Mouse (Mus musculus): ENCODE measurements around the gene Artn. TPM values are rescaled to one million over a fixed set of nuclear protein-coding genes. Genes with fewer than 3 reads are reported as not detected.
A peak's percentile ranks its signal among the peaks of the same experiment; 100 is the strongest.

The Artn gene
- polyA plus RNA-seq, 1 experiment from 2014 or later, result 7.0 TPM

DNA sequence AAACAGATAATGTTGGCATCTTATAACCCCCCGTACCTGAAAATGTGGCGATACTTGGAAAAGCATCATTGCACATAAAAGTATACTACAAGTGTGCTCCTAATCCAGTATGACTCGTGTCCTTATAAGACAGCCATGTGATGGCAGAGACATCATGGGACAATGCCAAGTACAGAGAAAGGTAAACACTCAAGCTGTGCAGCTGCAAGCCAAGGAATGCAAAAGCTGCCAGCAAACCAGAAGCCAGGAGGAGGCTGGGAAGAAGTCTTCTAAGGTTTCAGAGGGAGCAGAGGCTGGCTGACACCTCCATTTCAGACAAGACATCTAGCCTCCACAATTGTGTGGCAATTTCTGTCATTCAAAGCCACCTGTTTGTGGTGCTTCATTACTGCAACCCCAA lies 23.4 kb downstream of the Artn start:
- H3K4me1 ChIP-seq (replicated peaks; ENCODE audit: control insufficient read depth, insufficient read depth, low read length), result 0 out of 2 replicates have a peak, but pooled peaks cover 5% of the 10 kb centered on the region
- ATAC-seq (replicated peaks; ENCODE audit: low FRiP score, low TSS enrichment, low read depth) (no peak), DNase-seq (ENCODE audit: low spot score) (no peak)
- no peaks in the 10 kb centered on the region for H3K9me3 ChIP-seq (ENCODE audit: control insufficient read depth, low read length)
- peaks cover 62% of the 10 kb centered on the region for H3K36me3 ChIP-seq (ENCODE audit: control insufficient read depth, insufficient read depth, low read length)
- 91% methylated on average over 3 of the region's 3 CpGs for whole genome bisulfite sequencing
- no peak overlapping the region for H3K4me3 ChIP-seq (ENCODE audit: low read depth, low read length)
- no peak overlapping the region for H3K27ac ChIP-seq (ENCODE audit: low read depth)
- no peak overlapping the region for H3K9ac ChIP-seq (ENCODE audit: low read length)
- H3K27me3 ChIP-seq (replicated peaks; ENCODE audit: control insufficient read depth, insufficient read depth, low read length), result no peaks in the 10 kb centered on the region
- H3K4me2 ChIP-seq (ENCODE audit: low read length), result no peak overlapping the region

DNA sequence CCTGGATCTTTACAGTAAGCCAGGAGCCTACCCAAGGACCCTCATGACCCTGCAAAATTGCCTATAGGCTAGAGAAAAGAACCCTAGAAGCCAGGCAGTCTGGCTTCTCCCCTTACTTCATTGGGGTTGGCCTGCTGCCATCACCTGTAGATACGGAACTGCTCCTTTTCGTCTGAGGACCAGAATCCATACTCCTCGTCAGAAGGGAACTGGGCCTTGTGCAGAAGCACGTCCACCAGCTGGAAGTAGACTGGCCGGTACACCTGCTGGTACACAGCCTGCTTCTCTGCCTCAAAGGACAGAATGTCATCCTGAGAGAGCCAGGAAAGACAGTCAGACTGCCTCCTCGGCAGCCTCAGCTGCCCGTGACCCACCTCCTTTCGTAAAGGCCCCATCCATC lies 24.8 kb downstream of the Artn start:
- DNase-seq (ENCODE audit: low spot score) (no peak), ATAC-seq (replicated peaks; ENCODE audit: low FRiP score, low TSS enrichment, low read depth) (no peak)
- H3K4me1 ChIP-seq (replicated peaks; ENCODE audit: control insufficient read depth, insufficient read depth, low read length), result 0 out of 2 replicates have a peak, but pooled peaks cover 5% of the 10 kb centered on the region
- H3K4me3 ChIP-seq (ENCODE audit: low read depth, low read length), result no peak overlapping the region
- H3K27ac ChIP-seq (ENCODE audit: low read depth), result no peak overlapping the region
- H3K36me3 ChIP-seq (ENCODE audit: control insufficient read depth, insufficient read depth, low read length), result peaks cover 74% of the 10 kb centered on the region
- no peaks in the 10 kb centered on the region for H3K9me3 ChIP-seq (ENCODE audit: control insufficient read depth, low read length)
- WGBS, result 93% methylated on average over 8 of the region's 8 CpGs
- H3K27me3 ChIP-seq (replicated peaks; ENCODE audit: control insufficient read depth, insufficient read depth, low read length), result no peaks in the 10 kb centered on the region
- H3K4me2 ChIP-seq (ENCODE audit: low read length), result no peak overlapping the region
- H3K9ac ChIP-seq (ENCODE audit: low read length), result no peak overlapping the region

DNA sequence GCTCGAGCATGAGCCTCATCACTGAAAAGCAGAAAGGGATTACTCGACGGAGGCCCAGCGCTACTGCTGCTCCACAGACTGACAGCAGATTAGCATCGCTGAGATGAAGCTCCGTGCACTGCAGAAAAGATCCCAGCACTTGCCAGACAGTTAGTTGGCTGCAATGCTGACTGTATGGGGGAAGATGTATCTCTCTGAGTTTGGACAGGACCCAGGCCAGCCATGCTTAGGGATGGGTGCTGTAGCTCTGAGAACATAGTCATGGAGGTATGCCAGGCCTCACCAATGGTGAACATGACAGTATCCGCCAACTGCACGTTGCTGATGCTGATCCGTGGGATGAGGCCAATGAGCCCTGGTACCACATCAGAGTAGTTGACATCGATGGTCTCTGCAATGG lies 25.5 kb downstream of the Artn start:
- Histone ChIP-seq H3K27ac (ENCODE audit: low read depth) (no peak overlapping the region), H3K27me3 (replicated peaks; ENCODE audit: control insufficient read depth, insufficient read depth, low read length) (no peaks in the 10 kb centered on the region), H3K4me2 (ENCODE audit: low read length) (no peak overlapping the region), H3K9ac (ENCODE audit: low read length) (no peak overlapping the region), H3K4me1 (replicated peaks; ENCODE audit: control insufficient read depth, insufficient read depth, low read length) (0 out of 2 replicates have a peak, but pooled peaks cover 5% of the 10 kb centered on the region), H3K9me3 (ENCODE audit: control insufficient read depth, low read length) (no peaks in the 10 kb centered on the region), H3K36me3 (ENCODE audit: control insufficient read depth, insufficient read depth, low read length) (peaks cover 80% of the 10 kb centered on the region), H3K4me3 (ENCODE audit: low read depth, low read length) (no peak overlapping the region)
- ATAC-seq (replicated peaks; ENCODE audit: low FRiP score, low TSS enrichment, low read depth) (no peak), DNase-seq (ENCODE audit: low spot score) (no peak)
- WGBS, result 89% methylated on average over 10 of the region's 10 CpGs

DNA sequence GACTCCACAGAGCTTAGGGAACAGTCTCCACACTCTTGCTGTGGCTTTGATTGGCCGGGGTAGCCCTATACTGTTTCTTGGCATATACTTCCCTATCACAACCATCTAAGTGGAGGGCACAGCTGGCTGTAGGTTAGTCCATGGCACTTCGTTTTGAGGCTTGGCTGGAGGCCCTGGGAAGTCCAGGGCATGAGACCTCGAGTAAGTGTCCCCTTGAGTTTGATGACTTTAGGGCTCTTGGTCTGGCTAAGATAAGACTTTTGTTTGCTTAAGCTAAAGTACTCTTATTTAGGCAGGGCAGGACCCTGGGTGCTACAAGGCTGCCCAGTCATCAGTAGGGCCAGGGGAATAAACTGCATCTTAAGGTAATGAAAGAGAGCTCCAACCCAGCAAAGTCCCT lies 31.5 kb downstream of the Artn start:
- Histone ChIP-seq H3K4me2 (ENCODE audit: low read length) (no peak overlapping the region), H3K9me3 (ENCODE audit: control insufficient read depth, low read length) (no peaks in the 10 kb centered on the region), H3K4me1 (replicated peaks; ENCODE audit: control insufficient read depth, insufficient read depth, low read length) (no peaks in the 10 kb centered on the region), H3K9ac (ENCODE audit: low read length) (no peak overlapping the region), H3K27ac (ENCODE audit: low read depth) (no peak overlapping the region), H3K36me3 (ENCODE audit: control insufficient read depth, insufficient read depth, low read length) (peaks cover 91% of the 10 kb centered on the region), H3K27me3 (replicated peaks; ENCODE audit: control insufficient read depth, insufficient read depth, low read length) (no peaks in the 10 kb centered on the region), H3K4me3 (ENCODE audit: low read depth, low read length) (no peak overlapping the region)
- DNase-seq (ENCODE audit: low spot score) (no peak), ATAC-seq (replicated peaks; ENCODE audit: low FRiP score, low TSS enrichment, low read depth) (no peak)
- 81% methylated on average over 3 of the region's 3 CpGs for WGBS

DNA sequence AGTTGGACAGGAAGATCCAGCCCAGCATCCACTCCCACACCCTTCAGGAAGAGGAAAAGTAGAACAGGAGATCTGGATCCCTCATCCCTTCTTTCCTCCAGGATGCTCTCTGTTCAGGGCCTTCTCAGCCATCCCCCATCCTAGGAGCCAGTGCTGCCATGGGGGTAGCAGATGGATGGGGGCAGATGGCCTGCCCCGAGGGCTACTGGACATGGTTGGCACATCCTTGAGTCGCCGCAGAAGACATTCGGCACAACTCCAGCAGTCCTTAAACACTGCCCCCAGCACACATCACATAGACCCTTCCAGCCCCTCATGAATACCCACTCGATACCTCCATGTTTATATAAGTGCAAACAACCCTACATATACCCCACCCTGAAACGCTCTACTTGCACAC lies 33.5 kb downstream of the Artn start:
- H3K9ac ChIP-seq (ENCODE audit: low read length), result no peak overlapping the region
- H3K4me3 ChIP-seq (ENCODE audit: low read depth, low read length), result no peak overlapping the region
- DNase-seq (ENCODE audit: low spot score) (no peak), ATAC-seq (replicated peaks; ENCODE audit: low FRiP score, low TSS enrichment, low read depth) (no peak)
- H3K27me3 ChIP-seq (replicated peaks; ENCODE audit: control insufficient read depth, insufficient read depth, low read length), result no peaks in the 10 kb centered on the region
- H3K9me3 ChIP-seq (ENCODE audit: control insufficient read depth, low read length), result no peaks in the 10 kb centered on the region
- no peak overlapping the region for H3K4me2 ChIP-seq (ENCODE audit: low read length)
- peaks cover 70% of the 10 kb centered on the region for H3K36me3 ChIP-seq (ENCODE audit: control insufficient read depth, insufficient read depth, low read length)
- no peak overlapping the region for H3K27ac ChIP-seq (ENCODE audit: low read depth)
- H3K4me1 ChIP-seq (replicated peaks; ENCODE audit: control insufficient read depth, insufficient read depth, low read length), result peaks cover 3% of the 10 kb centered on the region; the same call in 1 of the 2 replicates
- 92% methylated on average over 6 of the region's 6 CpGs for WGBS

DNA sequence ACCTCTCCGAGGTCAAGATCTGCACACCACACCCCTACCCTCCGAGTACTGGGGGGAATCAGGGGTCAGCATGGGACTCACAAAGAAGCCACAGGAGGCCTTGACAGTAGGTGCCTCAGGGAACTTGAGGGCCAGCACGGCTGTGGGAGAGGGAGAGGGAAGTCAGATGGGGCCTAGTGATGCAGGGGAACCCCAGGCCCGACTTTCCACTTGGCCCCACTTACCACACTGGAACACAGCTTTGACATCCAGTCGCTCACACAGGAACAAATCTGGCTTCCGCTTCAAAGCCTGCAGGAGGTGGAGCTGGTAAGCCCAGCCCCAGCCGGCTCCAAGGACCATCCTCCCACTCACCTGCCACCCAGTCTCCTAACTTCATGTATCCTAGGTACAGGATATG lies 34.2 kb downstream of the Artn start:
- Histone ChIP-seq H3K9me3 (ENCODE audit: control insufficient read depth, low read length) (no peaks in the 10 kb centered on the region), H3K4me2 (ENCODE audit: low read length) (no peak overlapping the region), H3K36me3 (ENCODE audit: control insufficient read depth, insufficient read depth, low read length) (peaks cover 63% of the 10 kb centered on the region), H3K4me1 (replicated peaks; ENCODE audit: control insufficient read depth, insufficient read depth, low read length) (peaks cover 6% of the 10 kb centered on the region; the same call in 1 of the 2 replicates), H3K9ac (ENCODE audit: low read length) (no peak overlapping the region), H3K4me3 (ENCODE audit: low read depth, low read length) (no peak overlapping the region), H3K27me3 (replicated peaks; ENCODE audit: control insufficient read depth, insufficient read depth, low read length) (no peaks in the 10 kb centered on the region), H3K27ac (ENCODE audit: low read depth) (no peak overlapping the region)
- DNase-seq (ENCODE audit: low spot score), result no peak
- 83% methylated on average over 7 of the region's 7 CpGs for WGBS
- no peak for ATAC-seq (replicated peaks; ENCODE audit: low FRiP score, low TSS enrichment, low read depth)

DNA sequence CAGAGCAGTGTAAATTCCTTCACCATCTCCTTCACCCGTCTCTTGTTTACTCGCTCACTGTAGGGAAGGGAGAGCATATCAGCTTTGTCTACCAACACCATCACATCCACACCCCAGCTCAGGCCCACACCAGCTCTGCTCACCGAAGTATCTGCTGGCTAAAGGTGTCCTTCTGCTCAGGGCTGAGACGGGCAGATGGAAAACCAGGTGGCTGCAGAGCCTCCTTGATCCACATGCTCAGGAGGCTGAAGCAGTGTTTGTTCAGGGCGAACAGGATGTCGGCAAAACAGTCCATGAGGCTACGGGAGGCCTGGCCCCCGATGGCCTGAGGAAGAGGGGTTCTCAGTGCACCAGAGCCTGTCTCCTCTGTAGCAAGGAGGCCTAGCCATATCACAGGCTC lies 35.0 kb downstream of the Artn start:
- no peak overlapping the region for H3K4me2 ChIP-seq (ENCODE audit: low read length)
- H3K9me3 ChIP-seq (ENCODE audit: control insufficient read depth, low read length), result no peaks in the 10 kb centered on the region
- H3K4me3 ChIP-seq (ENCODE audit: low read depth, low read length), result no peak overlapping the region
- H3K36me3 ChIP-seq (ENCODE audit: control insufficient read depth, insufficient read depth, low read length), result peaks cover 60% of the 10 kb centered on the region
- no peaks in the 10 kb centered on the region for H3K27me3 ChIP-seq (replicated peaks; ENCODE audit: control insufficient read depth, insufficient read depth, low read length)
- 86% methylated on average over 8 of the region's 8 CpGs for WGBS
- H3K27ac ChIP-seq (ENCODE audit: low read depth), result no peak overlapping the region
- no peak overlapping the region for H3K9ac ChIP-seq (ENCODE audit: low read length)
- DNase-seq (ENCODE audit: low spot score), result no peak
- peaks cover 6% of the 10 kb centered on the region; the same call in 1 of the 2 replicates for H3K4me1 ChIP-seq (replicated peaks; ENCODE audit: control insufficient read depth, insufficient read depth, low read length)
- ATAC-seq (replicated peaks; ENCODE audit: low FRiP score, low TSS enrichment, low read depth), result no peak

DNA sequence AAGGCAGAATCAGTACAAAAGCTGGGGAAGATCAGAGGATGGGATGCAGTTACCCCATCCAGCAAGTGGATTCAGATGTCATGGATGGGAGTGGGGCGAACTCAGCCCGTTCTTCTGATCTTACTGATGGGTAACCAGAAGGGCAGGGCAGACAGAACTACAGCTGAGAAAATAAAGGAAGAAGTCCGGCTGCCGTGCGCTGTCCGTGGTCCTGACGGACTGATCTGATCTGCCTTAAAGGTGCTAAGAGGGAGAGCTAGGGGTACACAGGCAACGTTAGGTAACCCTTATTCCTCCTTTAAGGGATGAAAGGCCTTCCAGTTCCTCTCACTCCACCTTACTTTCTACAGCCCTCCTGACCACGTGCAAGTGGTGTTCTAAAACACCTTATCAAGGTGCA lies 36.2 kb downstream of the Artn start:
- WGBS, result 19% methylated on average over 9 of the region's 9 CpGs

DNA sequence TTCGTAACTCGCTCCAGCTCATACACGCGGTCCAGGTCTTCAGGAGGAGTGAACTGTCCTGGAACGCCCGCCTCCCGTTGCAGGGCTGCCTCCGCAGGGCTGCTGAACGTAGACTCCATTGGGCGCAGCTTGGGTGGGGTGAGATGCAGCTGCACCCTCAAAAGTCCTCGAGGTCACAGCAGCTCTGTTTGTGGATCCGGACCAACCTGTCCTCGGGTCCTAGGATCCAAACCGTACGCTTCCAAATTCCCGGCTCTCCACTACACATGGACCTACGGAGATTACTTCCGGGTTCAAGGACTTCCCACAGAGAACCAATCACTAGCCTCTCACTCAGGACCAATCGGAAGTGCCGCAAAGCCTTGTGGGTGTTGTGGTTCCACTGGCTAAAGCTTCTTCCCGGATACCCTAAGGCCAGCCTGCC lies 37.8 kb downstream of the Artn start, which contains the start of gene Dph2:
Dph2 (minus strand) TSS at position 295 of the 424 bp plus-strand sequence.
- Histone ChIP-seq H3K4me1 (replicated peaks; ENCODE audit: control insufficient read depth, insufficient read depth, low read length) (peaks cover 6% of the 10 kb centered on the region; the same call in 1 of the 2 replicates), H3K27me3 (replicated peaks; ENCODE audit: control insufficient read depth, insufficient read depth, low read length) (no peaks in the 10 kb centered on the region), H3K9me3 (ENCODE audit: control insufficient read depth, low read length) (no peaks in the 10 kb centered on the region), H3K27ac (ENCODE audit: low read depth) (no peak within 1 kb of the TSS), H3K4me2 (ENCODE audit: low read length) (peak within 1 kb of the TSS; percentile 91), H3K4me3 (ENCODE audit: low read depth, low read length) (peak within 1 kb of the TSS; percentile 81), H3K36me3 (ENCODE audit: control insufficient read depth, insufficient read depth, low read length) (peaks cover 42% of the 10 kb centered on the region), H3K9ac (ENCODE audit: low read length) (peak within 1 kb of the TSS; percentile 48)
- WGBS, result under 1% methylated on average over 21 of the region's 21 CpGs
- peak; percentile 85 for ATAC-seq (replicated peaks; ENCODE audit: low FRiP score, low TSS enrichment, low read depth)
- DNase-seq (ENCODE audit: low spot score), result peak; percentile 84

More for the DNA sequence above, 36.2 kb downstream of the Artn start:
- H3K36me3 ChIP-seq (ENCODE audit: control insufficient read depth, insufficient read depth, low read length), result peaks cover 56% of the 10 kb centered on the region
- ATAC-seq (replicated peaks; ENCODE audit: low FRiP score, low TSS enrichment, low read depth), result no peak
- H3K9ac ChIP-seq (ENCODE audit: low read length), result no peak overlapping the region
- no peaks in the 10 kb centered on the region for H3K9me3 ChIP-seq (ENCODE audit: control insufficient read depth, low read length)
- no peaks in the 10 kb centered on the region for H3K27me3 ChIP-seq (replicated peaks; ENCODE audit: control insufficient read depth, insufficient read depth, low read length)
- DNase-seq (ENCODE audit: low spot score), result peak; percentile 87
- H3K4me1 ChIP-seq (replicated peaks; ENCODE audit: control insufficient read depth, insufficient read depth, low read length), result peaks cover 6% of the 10 kb centered on the region; the same call in 1 of the 2 replicates
- H3K4me2 ChIP-seq (ENCODE audit: low read length), result no peak overlapping the region
- H3K4me3 ChIP-seq (ENCODE audit: low read depth, low read length), result no peak overlapping the region
- H3K27ac ChIP-seq (ENCODE audit: low read depth), result no peak overlapping the region

Data from intestine, embryonic 14.5 days (tissue).